Mouse (Mus musculus): Measurements from ENCODE around the gene Arid1a. TPM values are rescaled to one million over a fixed set of nuclear protein-coding genes. Genes with fewer than 3 reads are reported as not detected.
A peak's percentile ranks its signal among the peaks of the same experiment; 100 is the strongest.

The Arid1a gene
- polyA plus RNA-seq, 1 experiment: 74.9 TPM

GRCm38 (mm10) chr4:133763112-133763511 lies 6.5 kb upstream of the Arid1a start:
- H3K27me3 ChIP-seq (ENCODE audit: control insufficient read depth, insufficient read depth, low read length): no peaks in the 10 kb centered on the region
- no peak overlapping the region for H3K4me3 ChIP-seq (ENCODE audit: low read depth, low read length)
- H3K36me3 ChIP-seq (ENCODE audit: control insufficient read depth, insufficient read depth, low read length): no peaks in the 10 kb centered on the region
- TF ChIP-seq POLR2A (IDR thresholded peaks at IDR 0.05; ENCODE audit: low read depth, low read length) (no peak), CTCF (IDR thresholded peaks at IDR 0.05; ENCODE audit: extremely low read depth, insufficient read length, insufficient replicate concordance, low read depth, low read length) (no peak)
- H3K4me1 ChIP-seq (ENCODE audit: control insufficient read depth, insufficient read depth, insufficient read length, low read length): no peaks in the 10 kb centered on the region
- H3K27ac ChIP-seq (ENCODE audit: insufficient read depth, low read depth, low read length): no peak overlapping the region
- WGBS: 20% methylated on average over 6 of the region's 6 CpGs

- no peaks in the 10 kb centered on the region for H3K27me3 ChIP-seq (ENCODE audit: control insufficient read depth, insufficient read depth, low read length)
- TF ChIP-seq POLR2A (IDR thresholded peaks at IDR 0.05; ENCODE audit: low read depth, low read length): no peak
- TF ChIP-seq CTCF (IDR thresholded peaks at IDR 0.05; ENCODE audit: extremely low read depth, insufficient read length, insufficient replicate concordance, low read depth, low read length): no peak
- WGBS: 80% methylated on average over 8 of the region's 8 CpGs
- no peak overlapping the region for H3K27ac ChIP-seq (ENCODE audit: insufficient read depth, low read depth, low read length)
- H3K4me1 ChIP-seq (ENCODE audit: control insufficient read depth, insufficient read depth, insufficient read length, low read length): peaks cover 14% of the 10 kb centered on the region
- no peaks in the 10 kb centered on the region for H3K36me3 ChIP-seq (ENCODE audit: control insufficient read depth, insufficient read depth, low read length)
- no peak overlapping the region for H3K4me3 ChIP-seq (ENCODE audit: low read depth, low read length)
These were observed 3.1 kb upstream of the Arid1a start for GRCm38 (mm10) chr4:133759659-133760058.

- peaks cover 15% of the 10 kb centered on the region for H3K4me1 ChIP-seq (ENCODE audit: control insufficient read depth, insufficient read depth, insufficient read length, low read length)
- H3K27ac ChIP-seq (ENCODE audit: insufficient read depth, low read depth, low read length): peak overlapping the region; percentile 100
- no peaks in the 10 kb centered on the region; the same call in 1 of the 2 replicates for H3K27me3 ChIP-seq (ENCODE audit: control insufficient read depth, insufficient read depth, low read length)
- no peaks in the 10 kb centered on the region for H3K36me3 ChIP-seq (ENCODE audit: control insufficient read depth, insufficient read depth, low read length)
- under 1% methylated on average over 38 of the region's 38 CpGs for WGBS
- H3K4me3 ChIP-seq (ENCODE audit: low read depth, low read length): peak overlapping the region; percentile 79
- peak; percentile 20; the same call in 1 of the 2 replicates for TF ChIP-seq CTCF (IDR thresholded peaks at IDR 0.05; ENCODE audit: extremely low read depth, insufficient read length, insufficient replicate concordance, low read depth, low read length)
- peak; percentile 90 for TF ChIP-seq POLR2A (IDR thresholded peaks at IDR 0.05; ENCODE audit: low read depth, low read length)
These were observed 783 bp upstream of the Arid1a start for GRCm38 (mm10) chr4:133757269-133757835.

GRCm38 (mm10) chr4:133755861-133756371 lies 653 bp downstream of the Arid1a start:
- 17% methylated on average over 11 of the region's 11 CpGs for WGBS
- Histone ChIP-seq H3K4me1 (ENCODE audit: control insufficient read depth, insufficient read depth, insufficient read length, low read length) (peaks cover 15% of the 10 kb centered on the region), H3K4me3 (ENCODE audit: low read depth, low read length) (peak overlapping the region; percentile 25; the same call in 1 of the 2 replicates), H3K27me3 (ENCODE audit: control insufficient read depth, insufficient read depth, low read length) (no peaks in the 10 kb centered on the region; the same call in 1 of the 2 replicates), H3K36me3 (ENCODE audit: control insufficient read depth, insufficient read depth, low read length) (no peaks in the 10 kb centered on the region), H3K27ac (ENCODE audit: insufficient read depth, low read depth, low read length) (peak overlapping the region; percentile 100)
- TF ChIP-seq CTCF (IDR thresholded peaks at IDR 0.05; ENCODE audit: extremely low read depth, insufficient read length, insufficient replicate concordance, low read depth, low read length): no peak
- no peak for TF ChIP-seq POLR2A (IDR thresholded peaks at IDR 0.05; ENCODE audit: low read depth, low read length)

GRCm38 (mm10) chr4:133754871-133755765 lies 1.5 kb downstream of the Arid1a start:
- 39% methylated on average over 10 of the region's 10 CpGs for WGBS
- TF ChIP-seq POLR2A (IDR thresholded peaks at IDR 0.05; ENCODE audit: low read depth, low read length) (no peak), CTCF (IDR thresholded peaks at IDR 0.05; ENCODE audit: extremely low read depth, insufficient read length, insufficient replicate concordance, low read depth, low read length) (no peak)
- peaks cover 19% of the 10 kb centered on the region for H3K4me1 ChIP-seq (ENCODE audit: control insufficient read depth, insufficient read depth, insufficient read length, low read length)
- H3K27ac ChIP-seq (ENCODE audit: insufficient read depth, low read depth, low read length): peak overlapping the region; percentile 72
- peak overlapping the region; percentile 99 for H3K4me3 ChIP-seq (ENCODE audit: low read depth, low read length)
- H3K36me3 ChIP-seq (ENCODE audit: control insufficient read depth, insufficient read depth, low read length): no peaks in the 10 kb centered on the region
- H3K27me3 ChIP-seq (ENCODE audit: control insufficient read depth, insufficient read depth, low read length): no peaks in the 10 kb centered on the region; the same call in 1 of the 2 replicates

GRCm38 (mm10) chr4:133754238-133754637 lies 2.3 kb downstream of the Arid1a start:
- WGBS: 0% methylated on average over 28 of the region's 50 CpGs
- TF ChIP-seq CTCF (IDR thresholded peaks at IDR 0.05; ENCODE audit: extremely low read depth, insufficient read length, insufficient replicate concordance, low read depth, low read length) (no peak), POLR2A (IDR thresholded peaks at IDR 0.05; ENCODE audit: low read depth, low read length) (peak; percentile 45; the same call in 1 of the 2 replicates)
- Histone ChIP-seq H3K4me3 (ENCODE audit: low read depth, low read length) (peak overlapping the region; percentile 99), H3K4me1 (ENCODE audit: control insufficient read depth, insufficient read depth, insufficient read length, low read length) (peaks cover 19% of the 10 kb centered on the region), H3K27ac (ENCODE audit: insufficient read depth, low read depth, low read length) (peak overlapping the region; percentile 72), H3K36me3 (ENCODE audit: control insufficient read depth, insufficient read depth, low read length) (0 out of 2 replicates have a peak, but pooled peaks cover under 1% of the 10 kb centered on the region), H3K27me3 (ENCODE audit: control insufficient read depth, insufficient read depth, low read length) (no peaks in the 10 kb centered on the region; the same call in 1 of the 2 replicates)
